Mouse (Mus musculus): ENCODE measurements around the gene Lamb3. TPM values are rescaled to one million over a fixed set of nuclear protein-coding genes. Genes with fewer than 3 reads are reported as not detected.

Gene Lamb3
- polyA plus RNA-seq, 1 experiment from 2014 or later, result 9.6 TPM

Other genes starting within 250 kb of the Lamb3 start
- gene Syt14, start 171.9 kb upstream of the Lamb3 start, polyA plus RNA-seq (2015; fragmentation: Nextera tagmentation; extraction: Ambion mirVana), result 0.24 and 0.34 TPM in 2 replicates
- gene Diexf, start 77.4 kb upstream of the Lamb3 start, polyA plus RNA-seq (2015; fragmentation: Nextera tagmentation; extraction: Ambion mirVana), result 5.6 and 7.3 TPM in 2 replicates
- 5.3 and 5.6 TPM in 2 replicates for gene Irf6, start 54.6 kb upstream of the Lamb3 start, polyA plus RNA-seq (2015; fragmentation: Nextera tagmentation; extraction: Ambion mirVana)
- 11.5 and 11.7 TPM in 2 replicates for gene A130010J15Rik, start 39.7 kb upstream of the Lamb3 start, polyA plus RNA-seq (2015; fragmentation: Nextera tagmentation; extraction: Ambion mirVana)
- gene Traf3ip3, start 6.0 kb upstream of the Lamb3 start, polyA plus RNA-seq (2015; fragmentation: Nextera tagmentation; extraction: Ambion mirVana), result 5.9 and 13.3 TPM in 2 replicates
- gene Hsd11b1, start 56.4 kb downstream of the Lamb3 start, polyA plus RNA-seq (2015; fragmentation: Nextera tagmentation; extraction: Ambion mirVana), result 3.7 and 9.5 TPM in 2 replicates
- 118 and 147 TPM in 2 replicates for gene G0s2, start 65.5 kb downstream of the Lamb3 start, polyA plus RNA-seq (2015; fragmentation: Nextera tagmentation; extraction: Ambion mirVana)
- 13.6 and 16.6 TPM in 2 replicates for gene Camk1g, start 162.6 kb downstream of the Lamb3 start, polyA plus RNA-seq (2015; fragmentation: Nextera tagmentation; extraction: Ambion mirVana)